Mouse (Mus musculus) right cerebral cortex, postnatal 4 days (tissue): ENCODE results near the gene Bicc1.
"Not testable (repeated sequence)": the region's sequence is repeated elsewhere in the genome, so short reads cannot be mapped to it uniquely, and the experiment has no call there.

ENCODE experiments used
- DNase-seq: peaks from one replicate; pipeline ENCODE4 v3.0.0-alpha.2; 2022

Gene Bicc1

GRCm38 (mm10) chr10:70987396-70987795 lies 172.1 kb downstream of the Bicc1 start:
- DNase-seq = no peak

DNA sequence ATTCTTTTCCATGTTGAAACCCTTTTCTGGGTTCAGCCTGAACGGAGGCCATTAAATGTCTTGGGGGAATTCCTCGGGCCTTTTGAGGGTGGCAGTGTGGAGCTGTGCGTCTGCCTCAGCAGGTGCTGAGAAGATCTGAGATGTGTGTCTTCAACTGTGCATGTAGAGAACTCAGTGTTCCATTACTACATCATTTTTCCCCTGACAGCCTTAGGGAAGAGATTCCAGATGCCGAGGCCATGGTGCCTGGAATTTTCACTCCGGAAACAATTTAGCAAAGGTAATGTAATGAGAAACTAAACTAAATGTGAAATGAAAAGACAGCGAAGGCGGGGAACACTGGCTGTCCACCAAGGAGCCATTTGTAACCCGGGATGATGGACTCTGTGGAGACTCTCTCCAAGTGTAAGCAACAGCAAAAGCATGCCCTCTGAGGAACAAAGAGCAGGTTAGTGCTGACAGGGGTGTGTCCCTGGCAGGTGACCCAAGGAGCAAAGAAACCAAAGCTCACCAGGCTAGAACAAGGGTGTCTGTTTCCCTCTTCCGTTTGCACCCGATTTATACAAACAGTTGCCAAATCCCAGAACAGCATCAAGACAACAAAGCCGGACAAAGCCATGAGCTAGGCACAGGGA lies 176.3 kb downstream of the Bicc1 start:
- no peak for DNase-seq

DNA sequence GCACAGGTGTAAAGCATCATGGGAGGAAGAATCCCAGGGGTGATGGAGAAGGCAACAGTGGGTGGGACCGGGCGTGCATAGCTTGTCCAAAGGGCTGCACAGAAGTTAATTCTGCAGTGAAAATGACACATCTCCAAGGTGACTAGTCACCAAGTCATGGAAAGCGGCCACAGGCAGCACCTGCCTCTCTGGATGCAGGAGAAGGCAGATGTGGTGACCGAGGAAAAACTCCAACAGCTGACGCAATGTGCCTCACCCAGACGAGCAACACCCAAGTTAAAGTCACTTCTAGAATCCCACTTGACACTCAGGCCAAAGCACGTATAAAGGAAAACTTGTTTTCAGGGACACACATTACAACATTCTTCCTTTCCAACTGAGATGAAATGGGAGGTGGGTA lies 177.3 kb downstream of the Bicc1 start:
- no peak for DNase-seq

DNA sequence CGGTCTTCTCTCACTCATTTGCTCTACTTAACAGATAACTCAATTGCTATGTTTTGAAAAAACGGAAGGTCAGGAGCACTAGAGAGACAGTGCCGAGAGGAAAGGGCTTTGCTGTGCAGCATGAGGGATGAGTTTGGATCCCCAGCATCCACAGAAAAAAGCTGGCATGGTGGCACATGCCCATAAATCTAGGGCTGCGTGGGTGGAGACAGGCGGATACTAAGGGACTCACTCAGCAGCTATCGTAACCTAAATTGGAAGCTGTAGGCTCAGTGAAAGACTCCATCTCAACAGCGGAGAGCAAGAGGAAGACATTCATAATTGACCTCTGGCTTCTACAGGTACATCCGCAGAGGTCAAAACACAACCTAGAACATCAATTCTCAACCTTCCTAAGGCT lies 179.8 kb downstream of the Bicc1 start:
- no peak for DNase-seq

- DNase-seq = no peak
Measured at GRCm38 (mm10) chr10:70977141-70977540, 182.4 kb downstream of the Bicc1 start.

DNA sequence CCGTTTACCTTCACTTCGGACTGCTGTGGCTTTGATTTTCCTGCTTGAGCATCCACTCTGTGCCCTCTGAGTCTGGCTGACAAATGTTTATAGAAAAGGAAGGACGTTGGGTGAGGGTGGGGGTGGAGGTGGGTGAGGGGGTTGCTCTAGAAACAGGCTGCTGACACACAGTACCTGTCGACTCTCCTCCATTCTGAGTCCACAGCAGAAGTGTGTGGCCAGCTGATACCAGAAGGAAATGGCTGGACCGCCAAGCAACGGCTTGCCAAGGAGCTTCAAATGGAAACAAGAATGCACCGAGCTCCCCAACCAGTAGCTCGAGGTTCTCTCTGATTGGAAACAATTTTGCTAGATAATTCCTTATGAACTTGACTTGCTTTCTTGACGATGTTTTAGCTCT lies 182.9 kb downstream of the Bicc1 start:
- DNase-seq = no peak

- DNase-seq = no peak
Measured at GRCm38 (mm10) chr10:70971156-70971555, 188.3 kb downstream of the Bicc1 start.

DNA sequence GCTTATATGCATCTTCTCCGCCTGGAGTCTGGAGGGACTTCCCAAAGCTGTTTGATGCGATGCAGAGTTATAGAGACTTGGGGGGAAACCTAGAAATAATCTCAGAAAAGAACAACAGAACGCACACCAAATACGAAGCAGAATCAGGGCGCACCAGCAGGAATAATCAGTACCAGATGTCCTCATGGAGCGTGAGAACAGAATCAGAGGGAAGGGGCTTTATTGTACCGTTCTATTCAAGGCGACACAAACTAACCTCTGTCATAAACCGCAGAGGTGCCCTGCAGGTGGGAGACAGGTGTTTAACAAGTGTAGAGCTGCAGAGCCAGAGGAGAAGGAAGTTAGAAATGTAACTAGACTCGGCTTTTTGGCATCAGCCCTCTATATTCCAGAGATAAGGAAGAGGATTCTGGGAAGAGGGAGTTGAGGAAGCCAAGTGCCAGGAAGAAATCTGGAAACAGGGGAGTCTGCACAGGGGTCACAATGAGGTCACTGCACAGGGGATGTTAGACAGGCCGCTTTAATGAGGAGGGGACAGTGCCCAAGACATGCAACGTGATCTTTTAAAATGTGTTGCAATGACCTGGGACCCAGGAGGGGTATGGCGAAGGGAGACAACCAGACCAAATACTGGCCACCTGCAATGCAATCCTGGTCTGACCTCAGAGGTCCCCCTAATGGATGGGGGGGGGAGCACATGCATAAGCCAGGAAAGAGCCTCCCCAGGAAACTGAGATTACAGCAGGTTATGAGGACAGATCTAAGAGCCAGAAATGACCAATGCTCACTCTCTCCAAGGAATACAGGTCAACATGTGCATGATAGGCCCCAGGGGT lies 190.4 kb downstream of the Bicc1 start:
- no peak for DNase-seq

GRCm38 (mm10) chr10:70966642-70967345 lies 192.7 kb downstream of the Bicc1 start:
- no peak for DNase-seq

DNA sequence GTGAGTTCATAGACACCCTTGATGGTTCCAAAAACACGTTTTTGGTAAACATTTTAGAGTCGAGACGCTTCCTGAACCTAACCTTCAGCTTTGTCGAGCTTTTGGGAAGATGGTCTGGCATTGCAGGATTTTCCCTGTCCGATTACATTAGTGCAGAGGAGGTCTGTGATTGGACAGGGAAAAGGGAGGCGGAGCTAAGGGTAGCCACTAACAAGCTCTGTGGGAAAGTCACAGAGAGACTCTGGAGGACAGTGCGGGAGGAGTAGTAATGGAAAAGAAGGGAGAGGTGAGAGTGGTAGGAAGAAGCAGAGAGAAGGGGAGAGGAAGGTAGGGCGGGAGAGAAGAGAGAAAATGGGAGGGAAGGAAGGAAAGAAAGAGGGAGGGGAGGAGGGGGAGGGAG lies 194.8 kb downstream of the Bicc1 start:
- DNase-seq = no peak

GRCm38 (mm10) chr10:70963599-70964193 lies 195.8 kb downstream of the Bicc1 start:
- no peak for DNase-seq

GRCm38 (mm10) chr10:70961641-70962040 lies 197.9 kb downstream of the Bicc1 start:
- no peak for DNase-seq

DNA sequence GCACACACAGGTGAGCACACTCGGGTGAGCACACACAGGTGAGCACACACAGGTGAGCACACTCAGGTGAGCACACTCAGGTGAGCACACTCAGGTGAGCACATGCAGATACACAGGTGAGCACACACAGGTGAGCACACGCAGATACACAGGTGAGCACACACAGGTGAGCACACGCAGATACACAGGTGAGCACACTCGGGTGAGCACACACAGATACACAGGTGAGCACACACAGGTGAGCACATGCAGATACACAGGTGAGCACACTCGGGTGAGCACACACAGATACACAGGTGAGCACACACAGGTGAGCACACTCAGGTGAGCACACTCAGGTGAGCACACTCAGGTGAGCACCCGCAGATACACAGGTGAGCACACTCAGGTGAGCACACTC lies 199.1 kb downstream of the Bicc1 start:
- DNase-seq = not testable (repeated sequence)

DNA sequence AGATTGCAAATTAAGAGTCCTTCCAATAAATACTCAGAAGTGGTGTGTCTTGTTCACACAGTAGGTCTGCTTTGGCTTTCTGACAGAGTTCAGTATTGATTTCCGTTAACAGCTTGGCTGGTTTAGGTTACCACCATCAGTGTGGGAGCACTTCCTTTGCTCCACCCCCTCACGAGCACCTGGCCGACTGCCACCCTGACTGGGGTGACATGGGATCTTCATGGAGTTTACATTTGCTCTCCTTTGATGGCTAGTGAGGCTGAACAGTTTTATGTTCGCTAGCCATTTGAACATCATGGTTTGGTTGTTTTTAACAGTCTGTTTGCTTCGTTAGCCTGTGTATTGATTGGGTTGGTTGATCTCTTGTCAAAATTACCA lies 206.7 kb downstream of the Bicc1 start:
- peak; percentile 30 for DNase-seq

- peak; percentile 27 for DNase-seq
Measured at GRCm38 (mm10) chr10:70952056-70952769, 207.3 kb downstream of the Bicc1 start.

DNA sequence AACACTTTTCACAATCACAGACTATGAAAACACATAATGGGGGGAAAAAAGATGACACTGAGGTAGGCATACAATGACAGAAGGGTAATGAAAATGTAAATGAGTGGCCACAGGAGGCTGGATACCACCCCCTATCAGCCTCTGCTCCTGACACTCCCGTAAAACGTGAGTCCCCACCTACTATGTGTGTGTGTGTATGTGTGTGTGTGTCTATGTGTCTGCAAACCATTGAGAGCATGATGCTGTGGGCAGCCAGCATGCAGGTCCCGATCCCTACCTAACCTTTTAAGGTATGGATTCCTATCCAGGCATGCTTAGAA lies 209.4 kb downstream of the Bicc1 start:
- no peak for DNase-seq

GRCm38 (mm10) chr10:70949254-70950104 lies 210.0 kb downstream of the Bicc1 start:
- peak; percentile 33 for DNase-seq

DNA sequence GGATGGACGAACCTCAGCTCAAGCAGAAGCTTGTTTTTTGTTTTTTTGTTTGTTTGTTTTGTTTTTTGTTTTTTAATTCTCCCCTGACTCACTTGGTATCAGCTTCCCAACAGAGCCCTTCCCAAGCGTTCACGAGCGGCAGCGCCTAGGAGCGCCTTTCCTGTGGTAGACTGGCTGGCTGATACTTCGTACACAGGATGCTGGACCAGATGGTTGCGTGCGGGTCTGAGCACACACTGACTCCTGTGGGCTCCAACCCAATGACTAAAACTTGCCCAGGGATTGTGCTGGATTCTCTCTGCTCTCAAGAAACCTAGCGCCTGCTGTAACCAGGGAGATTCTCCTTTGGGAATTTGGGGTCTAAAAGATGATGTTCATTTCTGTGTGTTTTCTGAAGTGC lies 211.2 kb downstream of the Bicc1 start:
- DNase-seq = no peak

- not testable (repeated sequence) for DNase-seq
Measured at GRCm38 (mm10) chr10:70946121-70946520, 213.4 kb downstream of the Bicc1 start.

DNA sequence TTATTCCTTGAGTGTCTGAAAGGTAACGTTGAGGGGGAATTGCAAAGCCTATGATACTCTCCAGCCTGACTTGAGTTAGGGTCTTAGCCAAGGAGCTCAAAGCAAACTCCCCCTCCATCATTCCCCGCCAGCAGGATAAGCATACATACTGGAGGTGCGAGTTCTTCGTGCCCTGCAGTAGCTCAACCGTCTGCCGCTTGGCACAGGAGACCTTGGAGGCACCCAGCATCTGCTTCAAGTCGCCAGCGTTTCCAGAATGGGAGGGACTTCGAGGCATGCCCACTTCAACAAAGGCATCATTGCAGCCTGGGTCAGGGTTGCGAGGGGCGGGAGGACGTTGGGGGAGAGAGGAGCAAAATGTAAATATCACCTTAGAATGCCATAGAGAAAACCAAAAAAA lies 214.4 kb downstream of the Bicc1 start:
- DNase-seq = no peak

- no peak for DNase-seq
Measured at GRCm38 (mm10) chr10:70941623-70942022, 217.9 kb downstream of the Bicc1 start.

DNA sequence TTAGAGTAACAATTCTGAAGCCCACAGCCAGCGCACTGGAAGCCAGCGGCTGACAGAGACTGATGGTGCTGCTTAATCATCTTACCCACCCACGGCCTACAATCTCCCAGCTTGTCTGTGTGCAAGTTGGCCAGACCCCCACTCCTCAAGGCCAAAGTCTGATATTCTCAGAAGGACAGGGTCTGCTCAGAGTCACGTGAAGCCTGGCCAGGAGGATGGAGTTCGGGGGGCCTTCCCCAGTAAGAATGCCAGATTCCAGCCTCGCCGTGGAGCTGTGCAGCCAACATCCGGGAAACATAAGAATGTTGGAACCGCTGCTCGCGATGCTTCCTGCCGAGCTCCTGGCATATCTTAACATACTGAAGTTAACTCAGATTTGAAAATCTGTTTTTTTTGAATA lies 219.7 kb downstream of the Bicc1 start:
- DNase-seq = no peak
